Mouse (Mus musculus): ENCODE measurements at regions not wholly inside any gene's neighbourhood (a gene's known extent, or its start where the extent isn't known, plus 50 kb on each side); places are given as distances from the start of the nearest gene placed in this dataset.

DNA sequence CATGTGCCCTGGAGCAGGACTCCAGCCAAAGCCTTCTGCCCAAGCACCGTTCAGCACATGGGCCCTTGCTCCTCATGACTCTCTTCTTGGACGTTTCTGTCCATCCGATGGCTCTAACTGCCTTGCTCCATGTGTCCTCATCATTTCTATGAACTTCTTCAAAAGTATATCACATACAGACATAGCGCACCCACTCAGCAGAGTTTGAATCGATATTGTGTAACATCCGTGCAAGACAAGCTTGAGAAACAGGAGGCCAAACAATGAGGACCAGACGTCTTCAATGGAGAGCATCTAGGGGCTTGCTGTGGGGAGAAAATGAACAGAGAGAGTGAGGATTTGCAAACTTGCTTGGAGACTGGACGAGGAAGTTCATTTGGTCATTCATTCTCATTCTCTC lies 110.3 kb downstream of the Zfp365 start:
- TF ChIP-seq USF1 (IDR thresholded peaks at IDR 0.05; ENCODE audit: low read depth) (no peak), CTCF (IDR thresholded peaks at IDR 0.05; ENCODE audit: control insufficient read depth, insufficient read depth, insufficient read length) (no peak), FOSL1 (IDR thresholded peaks at IDR 0.05; ENCODE audit: insufficient read depth, low read length, poor library complexity, severe bottlenecking) (no peak), MYOD1 (IDR thresholded peaks at IDR 0.05; ENCODE audit: control insufficient read depth, insufficient read length, low read depth) (no peak)

Measured in C2C12 (cell line).